Comparison of ENCODE assay signal across 8 mouse cellular contexts in the genomic region with DNA sequence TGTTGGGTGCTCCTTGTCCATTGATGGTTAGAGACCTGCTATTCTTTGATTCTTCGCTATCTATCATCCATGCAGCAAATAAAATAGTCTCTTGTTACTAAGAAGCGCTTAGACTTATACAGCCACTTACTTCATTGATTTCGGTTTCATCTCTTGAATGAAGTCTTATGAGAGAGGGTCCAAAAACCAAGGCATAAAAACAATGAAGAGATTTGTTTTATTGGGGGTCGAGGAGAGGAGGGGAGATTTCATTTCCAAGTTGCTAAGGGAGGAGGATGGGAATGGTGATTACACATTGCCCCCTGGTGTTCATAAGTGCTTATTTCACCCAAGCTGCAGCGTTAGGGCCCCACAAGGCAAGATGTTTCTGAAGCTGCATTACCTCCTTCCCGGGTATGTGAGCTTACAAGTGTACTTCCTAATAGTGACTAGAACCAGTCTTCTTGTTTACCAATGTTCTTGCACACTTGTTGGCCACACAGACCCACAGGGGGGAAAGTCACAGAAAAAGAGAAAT.
A peak's percentile ranks its signal among the peaks of the same experiment; 100 is the strongest.
DNase-seq lines count a peak whose midpoint lies in the region; ATAC-seq and TF ChIP-seq lines count a peak whose summit lies in the region.

No protein-coding gene starts in this region.

- WGBS in heart, embryonic 12.5 days, result 43% methylated on average over 6 of the region's 6 CpGs
- 32% methylated on average over 6 of the region's 6 CpGs for WGBS in forebrain, postnatal 0 days
- 41% methylated on average over 6 of the region's 6 CpGs for WGBS in midbrain, embryonic 15.5 days

- H3K4me2 ChIP-seq in heart, embryonic 12.5 days, result no peak overlapping the region
- H3K4me2 ChIP-seq in forebrain, postnatal 0 days (ENCODE audit: low read depth), result no peak overlapping the region
- H3K4me2 ChIP-seq in midbrain, embryonic 15.5 days, result no peak overlapping the region

- no peaks in the 10 kb centered on the region for H3K79me2 ChIP-seq in C2C12 (ENCODE audit: control insufficient read depth, insufficient read depth)

- peak; percentile 55 for TF ChIP-seq CTCF in C2C12 (IDR thresholded peaks at IDR 0.05; ENCODE audit: control insufficient read depth, insufficient read depth, insufficient read length)
- peak; percentile 86 for TF ChIP-seq CTCF in forebrain, postnatal 0 days (IDR thresholded peaks at IDR 0.05; ENCODE audit: low read depth)

- H3K4me1 ChIP-seq in heart, embryonic 12.5 days (replicated peaks), result peaks cover 7% of the 10 kb centered on the region
- H3K4me1 ChIP-seq in forebrain, postnatal 0 days (ENCODE audit: insufficient read depth), result peaks cover 7% of the 10 kb centered on the region; the same call in 1 of the 2 replicates
- peaks cover 16% of the 10 kb centered on the region for H3K4me1 ChIP-seq in midbrain, embryonic 15.5 days

- no peak overlapping the region for H3K4me3 ChIP-seq in heart, embryonic 12.5 days
- H3K4me3 ChIP-seq in C2C12 (ENCODE audit: insufficient read depth, poor library complexity, severe bottlenecking), result no peak overlapping the region
- H3K4me3 ChIP-seq in forebrain, postnatal 0 days (ENCODE audit: low read depth, low read length), result no peak overlapping the region
- H3K4me3 ChIP-seq in midbrain, embryonic 15.5 days, result no peak overlapping the region

- no peak for ATAC-seq in heart, embryonic 12.5 days (ENCODE audit: insufficient number of reproducible peaks, low FRiP score)
- peak; percentile 13; the same call in 1 of the 2 replicates for ATAC-seq in forebrain, postnatal 0 days
- ATAC-seq in midbrain, embryonic 15.5 days (replicated peaks), result peak; percentile 46; the same call in 1 of the 2 replicates

- H3K36me3 ChIP-seq in heart, embryonic 12.5 days, result no peaks in the 10 kb centered on the region
- no peaks in the 10 kb centered on the region for H3K36me3 ChIP-seq in C2C12 (ENCODE audit: control insufficient read depth, insufficient read depth)
- no peaks in the 10 kb centered on the region for H3K36me3 ChIP-seq in forebrain, postnatal 0 days (ENCODE audit: insufficient read depth)
- no peaks in the 10 kb centered on the region for H3K36me3 ChIP-seq in midbrain, embryonic 15.5 days (replicated peaks)

- DNase-seq in heart, adult 18-20 months, result peak; percentile 20 to 60
- peak; percentile 25 for DNase-seq in c-Kit-positive CD71-negative TER-119-negative erythroid progenitor cells, embryonic 14.5 days (ENCODE audit: low read depth)
- DNase-seq in forebrain, postnatal 0 days, result peak; percentile 83
- DNase-seq in layer of hippocampus, postnatal 14 days (ENCODE audit: low spot score in 2 of 2), result peak; percentile 49 to 61
- DNase-seq in ovary, postnatal 36 days (ENCODE audit: low spot score), result no peak

- peaks cover 16% of the 10 kb centered on the region; the same call in 1 of the 2 replicates for H3K27me3 ChIP-seq in heart, embryonic 12.5 days (replicated peaks)
- H3K27me3 ChIP-seq in C2C12 (ENCODE audit: control insufficient read depth, insufficient read depth, insufficient read length), result no peaks in the 10 kb centered on the region
- H3K27me3 ChIP-seq in forebrain, postnatal 0 days (ENCODE audit: insufficient read depth, low read length), result no peaks in the 10 kb centered on the region
- H3K27me3 ChIP-seq in midbrain, embryonic 15.5 days (replicated peaks), result no peaks in the 10 kb centered on the region

- no peak overlapping the region for H3K9ac ChIP-seq in heart, embryonic 12.5 days
- no peak overlapping the region for H3K9ac ChIP-seq in forebrain, postnatal 0 days
- H3K9ac ChIP-seq in midbrain, embryonic 15.5 days, result no peak overlapping the region

- no peak overlapping the region for H3ac ChIP-seq in C2C12 (ENCODE audit: control insufficient read depth, insufficient read length, low read depth)

- no peak overlapping the region for H3K27ac ChIP-seq in heart, embryonic 12.5 days (ENCODE audit: poor library complexity, severe bottlenecking)
- no peak overlapping the region for H3K27ac ChIP-seq in forebrain, postnatal 0 days (ENCODE audit: low read depth, low read length)
- no peak overlapping the region for H3K27ac ChIP-seq in midbrain, embryonic 15.5 days

- no peaks in the 10 kb centered on the region for H3K9me3 ChIP-seq in heart, embryonic 12.5 days (replicated peaks)
- H3K9me3 ChIP-seq in forebrain, postnatal 0 days (ENCODE audit: low read length), result no peaks in the 10 kb centered on the region
- no peaks in the 10 kb centered on the region for H3K9me3 ChIP-seq in midbrain, embryonic 15.5 days

- H3K79me3 ChIP-seq in C2C12 (ENCODE audit: low read depth), result no peaks in the 10 kb centered on the region

TF ChIP-seq in C2C12, 6 proteins besides CTCF, POLR2A, EP300 and RAD21:
- TF ChIP-seq CEBPB (IDR thresholded peaks at IDR 0.05; ENCODE audit: low read depth) (no peak), MAX (IDR thresholded peaks at IDR 0.05) (no peak), FOSL1 (IDR thresholded peaks at IDR 0.05; ENCODE audit: insufficient read depth, low read length, poor library complexity, severe bottlenecking) (no peak), USF1 (IDR thresholded peaks at IDR 0.05; ENCODE audit: low read depth) (no peak), MYOG (IDR thresholded peaks at IDR 0.05; ENCODE audit: control insufficient read depth, extremely low read depth, insufficient read length) (no peak), MYOD1 (IDR thresholded peaks at IDR 0.05; ENCODE audit: control insufficient read depth, insufficient read length, low read depth) (no peak)
